Mouse (Mus musculus): ENCODE measurements around the gene Sox30. TPM values are rescaled to one million over a fixed set of nuclear protein-coding genes. Genes with fewer than 3 reads are reported as not detected.
"Not testable (repeated sequence)": the region's sequence is repeated elsewhere in the genome, so short reads cannot be mapped to it uniquely, and the experiment has no call there.

Sox30 gene
- total RNA-seq, 1 experiment = 0.04 TPM

DNA sequence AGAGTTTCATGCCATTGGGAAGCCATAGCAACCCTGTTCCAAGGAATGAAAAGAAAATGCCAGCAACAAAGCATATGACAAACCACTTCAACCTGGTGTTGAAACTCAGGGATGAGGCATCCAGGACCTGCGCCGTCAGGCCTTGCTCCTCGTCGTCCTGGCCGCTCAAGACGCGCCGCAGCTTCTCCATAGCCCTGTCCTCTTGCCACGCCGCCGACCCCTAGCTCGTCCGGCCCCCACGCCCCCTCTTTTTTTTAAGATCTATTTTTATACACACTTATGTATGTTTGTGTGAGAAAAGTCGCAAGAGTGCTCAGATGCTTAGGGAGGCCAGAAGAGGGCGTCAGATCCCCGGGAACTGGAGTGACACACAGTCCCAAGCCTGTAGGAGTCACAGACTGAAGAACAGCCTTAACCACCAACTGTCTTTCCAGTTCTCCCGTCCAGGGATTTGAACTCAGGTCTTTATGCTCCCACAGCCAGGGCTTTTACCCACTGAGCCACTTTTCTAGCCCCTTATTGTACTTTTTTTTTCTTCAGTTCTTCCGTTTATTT is 72.1 kb downstream of the Sox30 start, which contains the start of gene Gm12166:
Gm12166 (minus strand) TSS at position 217 of the 555 bp plus-strand sequence.
- not testable (repeated sequence) for H3K9ac ChIP-seq (ENCODE audit: insufficient read depth, low read depth, low read length, poor library complexity, severe bottlenecking)
- peak; percentile 87 for TF ChIP-seq ZC3H11A (IDR thresholded peaks at IDR 0.05; ENCODE audit: borderline replicate concordance, low read depth, low read length)

GRCm38 (mm10) chr11:46053457-46053856 is 73.3 kb downstream of the Sox30 start:
- H3K9me3 ChIP-seq (ENCODE audit: control insufficient read depth, insufficient read depth, low read depth, low read length); H3K4me1 ChIP-seq (ENCODE audit: control insufficient read depth in 2 of 2, insufficient read depth in 2 of 2, low read length in 2 of 2, poor library complexity in 1 of 2); H3K27ac ChIP-seq (ENCODE audit: insufficient read depth, low read depth, low read length, poor library complexity, severe bottlenecking); H3K9ac ChIP-seq (ENCODE audit: insufficient read depth, low read depth, low read length, poor library complexity, severe bottlenecking); H3K4me3 ChIP-seq (ENCODE audit: insufficient read depth in 1 of 2, low read depth in 1 of 2, low read length in 2 of 2, poor library complexity in 1 of 2, severe bottlenecking in 1 of 2); H3K36me3 ChIP-seq (ENCODE audit: control insufficient read depth, insufficient read depth, low read length, poor library complexity, severe bottlenecking); in situ Hi-C loops (cut with MboI; ENCODE audit: low sequenced_read_pairs in 2 of 2, unreplicated experiment in 2 of 2); DNase-seq (ENCODE audit: low read depth, low spot score): not testable (repeated sequence)

More for the DNA sequence above, 72.1 kb downstream of the Sox30 start, which contains the start of gene Gm12166:
- DNase-seq (ENCODE audit: low read depth, low spot score); in situ Hi-C loops (cut with MboI; ENCODE audit: low sequenced_read_pairs in 2 of 2, unreplicated experiment in 2 of 2); H3K36me3 ChIP-seq (ENCODE audit: control insufficient read depth, insufficient read depth, low read length, poor library complexity, severe bottlenecking); H3K4me1 ChIP-seq (ENCODE audit: control insufficient read depth in 2 of 2, insufficient read depth in 2 of 2, low read length in 2 of 2, poor library complexity in 1 of 2); H3K4me3 ChIP-seq (ENCODE audit: insufficient read depth in 1 of 2, low read depth in 1 of 2, low read length in 2 of 2, poor library complexity in 1 of 2, severe bottlenecking in 1 of 2); H3K9me3 ChIP-seq (ENCODE audit: control insufficient read depth, insufficient read depth, low read depth, low read length); H3K27ac ChIP-seq (ENCODE audit: insufficient read depth, low read depth, low read length, poor library complexity, severe bottlenecking): not testable (repeated sequence)

DNA sequence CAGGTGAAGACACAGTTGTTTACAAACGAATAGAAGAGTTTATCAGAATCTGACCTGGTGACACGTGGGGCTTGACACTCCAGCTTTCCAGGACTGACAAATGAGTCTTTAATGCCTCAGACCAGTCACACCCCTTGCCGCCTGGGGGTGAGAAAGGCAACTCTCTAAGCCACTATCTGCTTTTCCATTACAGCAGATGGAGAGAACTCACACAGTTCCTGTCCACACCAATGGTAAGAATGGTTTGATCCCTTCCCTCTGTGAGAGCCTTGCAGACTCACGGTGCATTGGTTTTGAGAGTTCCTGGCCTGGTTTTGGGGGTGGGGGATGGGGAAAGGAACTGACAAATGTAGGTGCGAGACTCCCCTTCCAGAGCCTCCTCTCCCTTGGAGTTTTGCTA is 74.2 kb downstream of the Sox30 start:
- no peak overlapping the region for H3K9ac ChIP-seq (ENCODE audit: insufficient read depth, low read depth, low read length, poor library complexity, severe bottlenecking)
- no peak overlapping the region for H3K4me3 ChIP-seq (ENCODE audit: insufficient read depth in 1 of 2, low read depth in 1 of 2, low read length in 2 of 2, poor library complexity in 1 of 2, severe bottlenecking in 1 of 2)
- TF ChIP-seq HCFC1 (IDR thresholded peaks at IDR 0.05; ENCODE audit: borderline replicate concordance, insufficient read depth, low read length) (no peak), ZC3H11A (IDR thresholded peaks at IDR 0.05; ENCODE audit: borderline replicate concordance, low read depth, low read length) (no peak), ZNF384 (IDR thresholded peaks at IDR 0.05; ENCODE audit: low read depth, low read length) (no peak), CHD2 (IDR thresholded peaks at IDR 0.05; ENCODE audit: low read depth, low read length) (no peak), MAFK (IDR thresholded peaks at IDR 0.05; ENCODE audit: insufficient read depth, low read depth, low read length) (no peak)
- no peak overlapping the region for H3K27ac ChIP-seq (ENCODE audit: insufficient read depth, low read depth, low read length, poor library complexity, severe bottlenecking)
- H3K4me1 ChIP-seq (ENCODE audit: control insufficient read depth in 2 of 2, insufficient read depth in 2 of 2, low read length in 2 of 2, poor library complexity in 1 of 2) = peaks cover 3 to 7% of the 10 kb centered on the region in 2 experiments; a peak in 3 of 4 replicates
- DNase-seq (ENCODE audit: low read depth, low spot score) = no peak
- H3K36me3 ChIP-seq (ENCODE audit: control insufficient read depth, insufficient read depth, low read length, poor library complexity, severe bottlenecking) = no peaks in the 10 kb centered on the region
- in situ Hi-C loops (cut with MboI; ENCODE audit: low sequenced_read_pairs in 2 of 2, unreplicated experiment in 2 of 2) = no loop called here
- H3K9me3 ChIP-seq (ENCODE audit: control insufficient read depth, insufficient read depth, low read depth, low read length) = no peaks in the 10 kb centered on the region

DNA sequence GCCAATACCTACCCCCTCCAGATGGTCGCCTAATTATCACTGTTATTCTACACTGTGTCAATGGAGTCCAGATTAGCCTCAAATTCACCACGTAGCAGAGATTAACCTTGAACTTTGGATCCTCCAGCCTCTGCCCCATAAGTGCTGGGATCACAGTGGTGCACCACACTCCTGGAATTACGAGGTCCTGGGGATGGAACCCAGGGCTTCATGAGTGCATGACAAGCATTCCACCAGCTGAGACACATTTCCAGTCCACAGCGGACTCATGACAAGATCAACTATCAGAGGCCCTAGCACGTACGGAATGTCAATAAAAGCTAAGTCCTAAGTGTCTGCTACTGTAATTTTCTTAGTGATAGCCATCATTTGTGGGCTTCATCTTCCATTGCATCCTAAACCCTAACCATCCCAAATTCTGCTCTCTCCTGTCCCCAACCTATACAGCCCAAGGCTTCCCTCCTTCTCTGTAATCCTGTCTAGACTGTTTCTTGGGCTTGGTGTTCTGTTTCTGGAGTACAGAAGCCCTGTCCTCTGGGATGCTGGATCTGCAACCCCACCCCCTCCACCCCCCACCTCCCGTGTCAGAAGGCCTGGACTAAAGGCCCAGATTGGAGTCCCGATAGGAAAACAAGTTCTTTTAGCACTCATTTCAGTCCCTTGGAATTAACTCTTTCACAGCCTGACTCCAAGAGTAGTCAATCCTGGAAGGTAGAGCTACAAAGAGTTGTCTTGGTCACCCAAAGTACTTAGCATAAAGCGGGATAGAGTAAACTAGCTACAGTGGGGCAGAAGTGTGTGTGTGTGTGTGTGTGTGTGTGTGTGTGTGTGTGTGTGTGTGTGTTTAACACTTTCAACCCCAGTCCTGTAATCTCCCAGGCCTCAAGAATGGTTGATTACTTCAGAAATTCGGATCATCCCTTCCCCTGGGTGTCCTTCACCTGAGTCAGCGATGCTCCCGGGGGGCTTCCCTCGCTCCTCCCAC is 75.1 kb downstream of the Sox30 start:
- TF ChIP-seq MAFK (IDR thresholded peaks at IDR 0.05; ENCODE audit: insufficient read depth, low read depth, low read length) = no peak
- no peak for TF ChIP-seq ZNF384 (IDR thresholded peaks at IDR 0.05; ENCODE audit: low read depth, low read length)
- no peak for TF ChIP-seq ZC3H11A (IDR thresholded peaks at IDR 0.05; ENCODE audit: borderline replicate concordance, low read depth, low read length)
- TF ChIP-seq CHD2 (IDR thresholded peaks at IDR 0.05; ENCODE audit: low read depth, low read length) = no peak
- no peak for TF ChIP-seq HCFC1 (IDR thresholded peaks at IDR 0.05; ENCODE audit: borderline replicate concordance, insufficient read depth, low read length)
- no peak for DNase-seq (ENCODE audit: low read depth, low spot score)
- in situ Hi-C loops (cut with MboI; ENCODE audit: low sequenced_read_pairs in 2 of 2, unreplicated experiment in 2 of 2) = no loop called here
- Histone ChIP-seq H3K9ac (ENCODE audit: insufficient read depth, low read depth, low read length, poor library complexity, severe bottlenecking) (no peak overlapping the region), H3K27ac (ENCODE audit: insufficient read depth, low read depth, low read length, poor library complexity, severe bottlenecking) (no peak overlapping the region), H3K36me3 (ENCODE audit: control insufficient read depth, insufficient read depth, low read length, poor library complexity, severe bottlenecking) (no peaks in the 10 kb centered on the region), H3K4me3 (ENCODE audit: insufficient read depth in 1 of 2, low read depth in 1 of 2, low read length in 2 of 2, poor library complexity in 1 of 2, severe bottlenecking in 1 of 2) (peak overlapping the region; percentile 76 to 90; a peak in 2 of 4 replicates), H3K4me1 (ENCODE audit: control insufficient read depth in 2 of 2, insufficient read depth in 2 of 2, low read length in 2 of 2, poor library complexity in 1 of 2) (peaks cover 5 to 11% of the 10 kb centered on the region in 2 experiments), H3K9me3 (ENCODE audit: control insufficient read depth, insufficient read depth, low read depth, low read length) (no peaks in the 10 kb centered on the region)

Measured in ES-E14 (cell line).